Mouse (Mus musculus) liver, postnatal 0 days (tissue): ENCODE measurements around the gene Irs3.

Experiments
- CTCF ChIP-seq: sonication (generic); IDR thresholded peaks from 2 replicates; pipeline ENCODE4 v1.5.1; 2016; ENCODE audit warnings: antibody characterized with exemption, low read depth
- EP300 ChIP-seq: IDR thresholded peaks from 2 replicates; pipeline ENCODE4 v1.6.1; 2016; ENCODE audit warnings: antibody characterized with exemption, low read depth, mild to moderate bottlenecking

GRCm38 (mm10) chr5:137630602-137631001 lies 14.9 kb downstream of the Irs3 start:
- TF ChIP-seq CTCF (no peak), EP300 (no peak)
